Mouse (Mus musculus): ENCODE data around the gene Dhx40. TPM values are rescaled to one million over a fixed set of nuclear protein-coding genes. Genes with fewer than 3 reads are reported as not detected.
A peak's percentile ranks its signal among the peaks of the same experiment; 100 is the strongest.

Dhx40 gene
- 20.2 and 20.3 TPM in 2 replicates for polyA plus RNA-seq (2015; fragmentation: Nextera tagmentation; extraction: Ambion mirVana)

- peak; percentile 90 for DNase-seq (ENCODE audit: low spot score)
These were observed at the start of gene Dhx40 for GRCm38 (mm10) chr11:86807505-86807989. Gene Dhx40 (minus strand): TSS chr11:86807746.

- no peak for DNase-seq (ENCODE audit: low spot score)
These were observed 48.3 kb upstream of the Dhx40 start for GRCm38 (mm10) chr11:86855639-86856425.

GRCm38 (mm10) chr11:86853081-86853480 lies 45.5 kb upstream of the Dhx40 start:
- no peak for DNase-seq (ENCODE audit: low spot score)

DNA sequence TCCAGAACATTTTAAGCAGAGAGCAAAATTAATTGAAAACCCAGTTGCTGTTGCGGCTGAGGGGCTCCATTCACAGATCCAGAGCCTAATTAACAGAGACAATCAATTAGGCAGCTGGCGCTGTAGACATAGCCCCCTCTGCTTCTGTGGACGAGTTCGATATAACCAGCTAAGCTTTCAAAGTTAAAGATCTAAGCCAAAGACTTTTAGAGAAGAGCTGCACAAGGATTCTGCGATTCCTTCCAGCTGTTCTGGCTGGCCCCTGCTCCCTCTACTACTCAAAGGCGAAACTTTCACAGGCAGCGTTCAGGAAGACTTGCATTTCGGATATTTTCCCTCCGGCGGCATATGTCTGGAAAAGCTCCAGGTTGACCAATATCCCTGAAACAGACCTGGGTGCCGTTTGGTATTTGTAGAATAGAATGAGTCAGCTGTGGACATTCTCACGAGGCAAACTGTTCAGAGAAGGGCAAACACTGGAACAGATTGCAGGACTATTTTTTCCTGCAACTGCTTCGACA lies 45.0 kb upstream of the Dhx40 start:
- no peak for DNase-seq (ENCODE audit: low spot score)

- DNase-seq (ENCODE audit: low spot score) = no peak
These were observed 44.4 kb upstream of the Dhx40 start for GRCm38 (mm10) chr11:86851714-86852533.

DNA sequence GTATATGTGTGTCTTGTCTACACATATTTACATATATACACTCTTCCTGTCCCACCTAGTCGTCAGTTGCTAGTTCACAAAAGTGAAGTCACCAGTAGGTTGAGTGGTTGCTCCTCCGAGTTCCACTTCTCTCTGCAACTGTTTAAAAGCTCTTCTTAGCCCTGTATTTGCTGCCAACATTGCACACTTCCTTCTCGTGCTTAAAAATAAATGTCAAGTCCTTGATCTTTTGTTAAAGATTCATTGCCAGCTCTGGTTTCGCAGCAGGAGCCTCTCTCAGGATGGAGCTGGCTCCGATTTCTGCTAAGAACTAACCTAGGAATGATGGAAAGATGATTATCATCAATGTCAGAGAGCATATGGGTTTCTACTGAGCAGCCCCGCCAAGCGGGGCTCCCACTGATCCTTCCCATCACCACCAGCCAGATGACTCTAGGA lies 43.7 kb upstream of the Dhx40 start:
- DNase-seq (ENCODE audit: low spot score) = peak; percentile 16

DNA sequence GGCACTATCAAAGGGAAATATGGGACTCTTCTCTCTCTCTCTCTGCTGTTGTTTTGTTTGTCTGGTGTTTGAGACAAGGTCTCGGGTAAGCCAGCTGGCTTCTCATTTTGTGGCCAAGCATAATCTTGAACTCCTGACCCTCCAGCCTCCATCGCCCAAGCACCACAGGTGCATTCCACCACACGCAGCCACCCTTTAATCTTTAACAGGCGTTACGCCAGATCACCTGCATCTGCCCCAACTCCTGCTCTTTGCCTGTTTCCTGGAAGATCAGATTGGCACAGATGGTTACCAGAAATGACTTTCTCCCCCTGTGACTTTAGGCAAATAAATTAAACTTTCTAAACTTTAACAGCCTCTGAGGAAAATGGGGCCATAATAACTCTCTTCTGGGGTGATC lies 36.3 kb upstream of the Dhx40 start:
- DNase-seq (ENCODE audit: low spot score) = peak; percentile 16

GRCm38 (mm10) chr11:86841261-86841660 lies 33.7 kb upstream of the Dhx40 start:
- DNase-seq (ENCODE audit: low spot score) = no peak

GRCm38 (mm10) chr11:86840511-86841154 lies 33.1 kb upstream of the Dhx40 start:
- no peak for DNase-seq (ENCODE audit: low spot score)

- DNase-seq (ENCODE audit: low spot score) = no peak
These were observed 32.3 kb upstream of the Dhx40 start for GRCm38 (mm10) chr11:86839716-86840447.

- DNase-seq (ENCODE audit: low spot score) = no peak
These were observed 31.2 kb upstream of the Dhx40 start for GRCm38 (mm10) chr11:86838792-86839191.

DNA sequence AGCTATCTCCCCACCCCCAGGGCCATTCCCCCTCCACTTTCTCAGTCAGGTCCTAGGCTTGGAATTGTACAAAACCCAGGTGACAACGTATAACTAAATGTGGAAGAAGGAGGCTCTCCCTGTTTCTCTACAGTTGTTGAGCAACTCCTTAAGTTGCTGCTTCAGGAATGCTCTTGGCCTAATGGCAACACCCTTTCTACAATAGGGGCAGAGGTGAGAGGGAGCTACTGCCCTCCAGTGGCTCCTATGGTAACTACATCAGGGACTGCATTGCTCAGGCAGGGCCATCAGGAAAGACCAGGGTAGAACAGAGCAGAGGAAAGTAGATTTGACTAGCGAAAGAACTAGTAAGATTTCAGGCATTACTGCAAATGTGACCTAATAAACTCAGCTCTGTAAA lies 28.8 kb upstream of the Dhx40 start:
- DNase-seq (ENCODE audit: low spot score) = peak; percentile 80

DNA sequence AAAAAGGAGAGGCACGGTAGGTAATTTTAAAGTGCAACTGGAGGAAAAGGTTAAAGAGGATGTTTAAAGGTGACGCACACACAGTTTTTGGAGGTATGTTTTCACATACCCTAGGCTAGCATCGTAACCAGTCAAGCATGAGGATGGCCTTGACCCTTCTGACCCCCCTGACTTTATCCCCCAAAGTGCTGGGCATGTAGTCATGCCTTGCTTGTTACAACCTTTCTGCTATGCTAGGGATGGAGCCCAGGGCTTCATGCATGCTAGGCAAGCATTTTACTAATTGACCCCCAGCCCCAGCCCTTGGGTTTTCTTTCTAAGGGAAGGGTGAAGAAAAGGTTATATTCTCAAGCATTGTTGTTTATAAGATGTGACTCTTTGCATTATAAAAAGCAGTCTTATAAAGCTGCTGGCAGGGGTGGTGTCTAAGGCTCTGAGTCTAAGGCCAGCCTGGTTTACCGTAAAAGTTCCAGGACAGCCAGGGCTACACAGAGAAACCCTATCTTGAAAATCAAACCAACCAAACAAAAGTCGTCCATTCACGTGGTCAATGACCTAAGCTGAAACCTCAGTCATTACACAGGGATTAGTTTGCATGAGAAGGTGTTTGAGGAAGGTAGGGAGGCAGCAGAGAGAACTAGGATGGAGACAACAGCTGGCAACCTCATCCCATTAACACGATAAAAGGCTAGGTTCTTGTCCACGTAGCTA lies 27.2 kb upstream of the Dhx40 start:
- no peak for DNase-seq (ENCODE audit: low spot score)

DNA sequence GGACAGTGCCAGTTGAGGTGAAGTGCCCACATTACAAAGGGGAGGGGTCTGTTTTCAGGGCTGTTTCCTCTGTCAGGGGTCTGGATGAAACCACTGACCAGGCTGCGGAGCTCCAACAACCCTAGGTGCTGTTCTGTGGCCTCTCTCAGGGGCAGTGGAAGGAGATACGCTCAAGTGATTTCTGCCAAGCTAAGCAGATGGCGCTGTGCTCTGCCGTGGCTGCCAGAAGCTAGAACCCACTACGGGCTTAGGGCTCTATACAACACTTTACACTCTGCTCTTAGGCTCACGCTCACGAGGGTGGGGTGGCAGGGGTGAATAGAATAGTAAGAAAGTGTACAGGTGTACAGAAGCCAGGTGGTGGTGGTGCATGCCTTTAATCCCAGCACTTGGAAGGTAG lies 26.5 kb upstream of the Dhx40 start:
- DNase-seq (ENCODE audit: low spot score) = no peak

DNA sequence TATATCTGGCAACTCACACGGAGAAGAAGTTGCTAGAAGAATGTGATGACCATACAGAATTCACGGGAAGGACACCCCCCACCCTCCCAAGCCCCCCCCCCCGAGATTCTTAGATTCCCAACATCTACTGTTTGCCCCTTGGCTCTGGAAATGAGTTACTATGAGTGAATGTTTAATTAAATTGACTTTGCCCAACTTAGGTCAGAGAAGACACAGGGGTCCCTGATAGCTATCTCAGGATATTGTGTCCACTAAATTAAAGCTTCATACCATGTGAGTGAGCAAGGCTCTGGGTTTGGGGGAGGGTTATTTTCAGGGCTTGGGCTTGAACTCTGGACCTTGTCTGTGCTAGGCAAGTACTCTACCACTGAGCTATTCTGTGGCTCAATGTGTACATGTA lies 25.6 kb upstream of the Dhx40 start:
- no peak for DNase-seq (ENCODE audit: low spot score)

DNA sequence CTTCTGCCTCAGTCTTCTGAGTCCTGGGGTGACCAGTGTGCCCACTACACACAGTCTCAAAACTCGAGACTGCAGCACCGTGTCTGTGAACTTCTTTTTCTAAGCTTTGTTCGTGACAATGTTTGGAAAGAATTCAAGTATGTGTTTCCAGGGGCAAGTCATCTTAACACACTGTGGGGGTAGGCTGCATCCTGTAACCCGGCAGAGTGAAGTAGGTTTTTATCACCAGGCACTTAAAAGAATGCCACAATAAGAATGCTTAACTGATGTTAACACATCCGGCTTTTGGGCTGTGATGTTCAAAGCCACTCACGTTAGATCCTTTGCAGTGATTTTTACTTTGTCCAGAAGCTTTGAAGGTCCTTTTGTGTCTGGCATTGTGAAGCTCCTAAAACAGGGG lies 20.9 kb upstream of the Dhx40 start:
- peak; percentile 61 for DNase-seq (ENCODE audit: low spot score)

GRCm38 (mm10) chr11:86827476-86828245 lies 20.1 kb upstream of the Dhx40 start:
- DNase-seq (ENCODE audit: low spot score) = peak; percentile 18

DNA sequence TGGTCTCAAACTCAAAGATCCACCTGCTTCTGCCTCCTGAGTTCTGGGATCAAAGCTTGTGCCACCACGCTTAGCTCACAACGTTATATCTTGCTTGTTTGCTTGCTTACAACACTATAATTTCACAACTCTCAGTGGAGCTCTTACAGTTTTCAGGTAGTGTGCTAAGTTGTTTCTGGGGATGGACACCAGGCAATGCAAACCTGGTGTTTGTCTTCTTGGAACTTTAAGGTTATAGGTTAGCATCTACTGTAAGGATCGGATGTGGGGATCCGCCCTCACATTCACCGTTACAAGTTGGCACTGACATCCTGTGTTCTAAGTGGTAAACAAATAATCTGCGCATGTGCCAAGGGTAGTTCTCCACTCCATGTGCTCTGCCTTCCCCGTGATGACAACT lies 16.9 kb upstream of the Dhx40 start:
- DNase-seq (ENCODE audit: low spot score) = no peak

- no peak for DNase-seq (ENCODE audit: low spot score)
These were observed 15.0 kb upstream of the Dhx40 start for GRCm38 (mm10) chr11:86822531-86822930.
